Mouse (Mus musculus): ENCODE measurements around the gene Sestd1.

Sestd1 gene

GRCm38 (mm10) chr2:77232604-77233003 is 47.8 kb downstream of the Sestd1 start:
- in situ Hi-C loops (cut with MboI, MseI): no loop called here

- in situ Hi-C loops (cut with MboI, MseI): no loop called here
These were observed 59.4 kb downstream of the Sestd1 start for GRCm38 (mm10) chr2:77220960-77221359.

DNA sequence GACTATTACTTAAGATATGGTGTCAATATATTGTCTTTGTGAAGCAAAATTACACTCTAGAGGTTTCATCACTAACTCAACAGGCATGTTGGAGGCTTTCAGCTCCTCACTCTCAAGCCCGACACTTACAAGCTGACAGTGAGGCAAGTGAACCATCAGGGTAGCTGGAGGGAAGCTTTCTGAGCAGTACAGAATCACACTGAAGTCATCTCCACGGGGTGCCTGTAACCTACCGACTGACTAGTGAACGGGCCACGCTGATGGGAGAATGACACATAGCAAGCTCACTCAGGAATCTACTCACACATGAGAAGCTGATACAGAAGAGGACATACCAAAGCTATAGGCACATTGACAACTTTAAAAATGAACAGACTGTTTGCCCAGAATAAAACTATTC is 67.5 kb downstream of the Sestd1 start:
- in situ Hi-C loops (cut with MboI, MseI): no loop called here

DNA sequence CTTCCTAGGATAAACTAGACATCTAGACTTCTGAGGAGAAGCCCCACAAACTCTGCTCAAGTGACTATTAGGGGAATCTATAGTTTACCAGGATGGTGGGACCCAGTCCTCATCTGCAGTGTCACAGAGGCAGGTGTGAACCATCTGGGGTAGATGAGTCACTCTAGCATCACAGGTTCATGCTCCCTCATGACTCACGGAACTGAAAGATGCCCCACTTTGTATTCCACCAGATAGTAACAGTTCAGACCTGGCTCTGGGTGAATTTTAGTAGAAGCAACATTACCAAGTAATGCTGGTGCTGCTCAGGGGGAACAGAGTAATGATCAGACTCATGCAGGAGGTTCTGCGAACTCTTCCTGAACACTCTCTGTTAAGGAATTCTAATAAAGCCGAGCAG is 73.4 kb downstream of the Sestd1 start:
- in situ Hi-C loops (cut with MboI, MseI): no loop called here

GRCm38 (mm10) chr2:77203916-77204315 is 76.5 kb downstream of the Sestd1 start:
- in situ Hi-C loops (cut with MboI, MseI): loop anchor here (5.0 kb wide), 1 partner anchor 48 kb away; no protein-coding TSS in a partner anchor

GRCm38 (mm10) chr2:77201900-77202299 is 78.5 kb downstream of the Sestd1 start:
- in situ Hi-C loops (cut with MboI, MseI): loop anchor here (5.0 kb wide), 1 partner anchor 50 kb away; no protein-coding TSS in a partner anchor

DNA sequence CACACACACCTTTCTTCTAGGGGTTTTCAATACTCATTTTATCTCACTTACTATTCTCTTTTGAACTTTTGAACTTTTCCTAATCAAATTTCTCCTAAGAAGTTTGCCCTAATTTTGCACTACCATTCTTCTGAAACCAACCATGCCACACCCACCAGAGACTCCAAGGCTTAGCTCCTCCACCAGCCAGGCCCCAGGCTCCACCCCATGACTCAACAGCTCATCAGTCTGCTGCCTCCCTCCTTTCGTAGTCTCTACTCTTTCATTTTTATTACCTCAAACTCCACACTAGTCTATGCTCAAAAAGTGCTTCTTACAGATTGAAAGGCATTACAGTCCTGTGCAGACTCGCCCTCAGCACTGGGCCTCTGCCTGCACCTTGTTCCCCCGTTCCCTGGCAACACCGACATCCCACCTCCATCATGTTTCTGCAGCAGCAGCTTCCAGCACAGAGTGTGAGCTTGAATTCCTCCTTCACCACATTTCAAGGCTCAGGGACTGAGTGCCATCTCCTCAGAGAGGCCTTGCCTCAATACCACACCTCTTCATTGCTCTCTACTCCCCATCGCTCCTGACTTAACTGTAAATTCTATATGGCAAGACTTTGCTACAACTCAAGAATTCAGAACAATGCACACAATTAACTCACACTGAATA is 79.3 kb downstream of the Sestd1 start:
- in situ Hi-C loops (cut with MboI, MseI): loop anchor here (5.0 kb wide), 1 partner anchor 51 kb away; no protein-coding TSS in a partner anchor

DNA sequence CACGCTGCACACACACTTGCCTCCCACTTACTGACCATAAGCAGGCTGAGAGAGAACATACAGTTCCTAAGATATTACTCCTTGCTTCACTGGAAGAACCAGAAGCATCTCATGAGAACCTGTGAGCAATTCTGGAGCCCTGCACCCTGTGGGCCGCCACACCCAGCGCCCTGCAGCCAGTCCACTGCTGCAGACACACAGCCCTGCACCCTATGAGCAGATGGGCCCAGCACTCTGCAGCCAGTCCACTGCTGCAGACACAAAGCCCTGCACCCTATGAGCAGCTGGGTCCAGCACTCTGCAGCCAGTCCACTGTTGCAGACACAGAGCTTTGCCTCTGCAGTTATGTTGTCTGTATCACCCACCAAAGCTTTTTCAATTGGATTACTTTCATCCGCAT is 80.0 kb downstream of the Sestd1 start:
- in situ Hi-C loops (cut with MboI, MseI): loop anchor here (5.0 kb wide), 1 partner anchor 52 kb away; no protein-coding TSS in a partner anchor

GRCm38 (mm10) chr2:77198246-77198645 is 82.1 kb downstream of the Sestd1 start:
- in situ Hi-C loops (cut with MboI, MseI): loop anchor here (5.0 kb wide), 2 partner anchors 51 to 126 kb away; no protein-coding TSS in a partner anchor

DNA sequence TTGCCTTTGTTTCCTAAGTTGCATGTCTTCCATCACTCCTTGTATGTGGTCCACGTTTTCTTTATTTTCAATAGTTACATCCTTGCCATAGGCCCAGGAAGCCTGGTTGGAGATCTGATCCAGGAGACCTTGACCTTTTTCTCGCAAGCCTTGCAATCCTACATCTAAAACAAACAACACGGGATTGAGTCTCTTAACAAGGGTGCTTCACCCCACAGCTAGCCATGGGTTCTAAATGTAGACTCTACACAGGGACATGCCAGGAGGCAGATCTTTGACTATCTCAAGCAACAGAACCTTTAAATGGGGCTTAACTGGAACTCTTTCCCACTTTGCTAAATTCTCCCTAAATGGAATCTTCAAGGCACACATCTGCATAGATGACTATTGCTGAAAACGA is 83.6 kb downstream of the Sestd1 start:
- in situ Hi-C loops (cut with MboI, MseI): loop anchor here (5.0 kb wide), 2 partner anchors 50 to 125 kb away; no protein-coding TSS in a partner anchor

GRCm38 (mm10) chr2:77195056-77195455 is 85.3 kb downstream of the Sestd1 start:
- in situ Hi-C loops (cut with MboI, MseI): loop anchor here (5.0 kb wide), 2 partner anchors 48 to 123 kb away; no protein-coding TSS in a partner anchor

- in situ Hi-C loops (cut with MboI, MseI): no loop called here
These were observed 88.6 kb downstream of the Sestd1 start for GRCm38 (mm10) chr2:77191811-77192210.

DNA sequence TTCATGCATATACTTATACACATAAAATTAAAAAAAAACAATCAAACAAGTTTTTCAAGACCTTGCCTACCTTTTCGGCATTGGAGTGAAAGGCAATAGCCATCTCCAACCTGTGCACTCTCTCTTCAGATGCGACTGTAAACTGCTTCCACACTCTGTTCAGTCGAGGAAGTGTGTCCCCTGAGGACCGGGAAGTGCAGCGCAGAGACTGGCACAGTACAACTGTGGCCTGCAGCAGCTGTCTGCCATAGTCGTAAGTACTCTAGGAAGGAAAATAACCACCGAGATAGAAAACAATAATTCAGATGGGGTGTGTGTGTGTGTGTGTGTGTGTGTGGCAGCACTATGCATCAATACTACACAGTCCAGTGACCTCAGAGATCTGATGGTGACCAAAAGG is 89.5 kb downstream of the Sestd1 start:
- in situ Hi-C loops (cut with MboI, MseI): no loop called here

- in situ Hi-C loops (cut with MboI, MseI): no loop called here
These were observed 90.1 kb downstream of the Sestd1 start for GRCm38 (mm10) chr2:77190301-77190700.

- in situ Hi-C loops (cut with MboI, MseI): no loop called here
These were observed 90.7 kb downstream of the Sestd1 start for GRCm38 (mm10) chr2:77189671-77190070.

DNA sequence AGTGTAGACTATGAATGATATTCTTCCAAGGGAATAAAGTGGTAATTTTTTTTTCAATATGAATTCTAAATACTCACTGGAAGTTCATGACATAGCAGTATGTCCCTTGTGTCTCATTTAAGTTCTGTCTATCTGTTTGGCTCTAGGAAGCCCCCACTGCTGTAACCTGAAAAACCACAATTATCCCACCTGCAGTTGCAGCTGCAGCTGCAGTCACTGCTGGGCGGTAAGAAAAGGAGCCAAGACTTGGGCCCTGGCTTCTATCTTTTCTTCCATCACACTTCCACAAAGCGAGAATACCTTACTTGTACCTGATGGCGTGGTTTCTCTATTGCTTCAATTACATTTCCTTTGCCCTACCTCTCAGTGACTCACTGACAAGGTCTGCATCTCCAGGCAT is 92.9 kb downstream of the Sestd1 start:
- in situ Hi-C loops (cut with MboI, MseI): no loop called here

DNA sequence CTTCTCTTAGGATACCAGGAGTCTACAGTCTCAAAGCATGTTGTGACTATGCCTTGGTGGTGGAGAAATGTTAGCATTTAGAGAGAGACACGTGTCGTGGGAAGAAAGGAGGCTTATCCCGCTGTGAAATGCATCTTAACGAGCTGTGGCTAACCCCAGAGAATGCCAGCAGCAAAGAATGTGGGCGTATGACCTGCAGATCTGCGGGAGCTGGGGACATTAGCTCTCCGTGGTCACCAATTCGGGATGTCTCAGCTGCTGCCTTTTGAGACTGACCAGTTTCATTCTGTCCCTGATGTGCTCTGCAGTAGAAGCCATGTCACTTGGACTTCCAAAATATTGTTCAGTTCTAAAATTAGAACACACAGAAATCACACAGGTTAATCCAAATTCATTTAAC is 93.5 kb downstream of the Sestd1 start:
- in situ Hi-C loops (cut with MboI, MseI): no loop called here

DNA sequence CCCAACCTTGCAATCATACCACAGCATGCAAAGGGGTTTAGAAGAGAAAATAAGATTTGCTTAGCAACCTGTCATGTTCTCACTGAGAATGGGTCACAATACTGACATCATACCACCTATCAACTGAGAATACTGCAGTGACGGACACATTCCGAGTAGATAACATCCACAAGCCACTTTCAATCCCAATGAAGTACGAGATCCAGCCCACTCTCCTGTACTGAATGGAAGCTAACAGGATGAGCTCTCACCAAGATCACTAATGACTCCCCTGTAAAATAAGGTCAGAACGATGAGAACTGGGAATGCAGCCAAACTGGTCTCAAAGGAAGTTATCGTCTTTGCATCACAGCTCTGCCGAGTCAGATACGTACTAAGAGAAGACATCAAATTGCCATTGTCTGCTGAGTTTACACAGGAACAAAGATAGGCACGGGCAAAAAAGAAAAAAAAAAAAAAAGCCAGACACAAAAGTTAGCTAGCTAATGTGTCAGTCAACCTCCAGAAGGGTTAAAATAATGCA is 96.3 kb downstream of the Sestd1 start:
- in situ Hi-C loops (cut with MboI, MseI): no loop called here

- in situ Hi-C loops (cut with MboI, MseI): no loop called here
These were observed 96.7 kb downstream of the Sestd1 start for GRCm38 (mm10) chr2:77183646-77184045.

- in situ Hi-C loops (cut with MboI, MseI): no loop called here
These were observed 97.4 kb downstream of the Sestd1 start for GRCm38 (mm10) chr2:77182996-77183380.

DNA sequence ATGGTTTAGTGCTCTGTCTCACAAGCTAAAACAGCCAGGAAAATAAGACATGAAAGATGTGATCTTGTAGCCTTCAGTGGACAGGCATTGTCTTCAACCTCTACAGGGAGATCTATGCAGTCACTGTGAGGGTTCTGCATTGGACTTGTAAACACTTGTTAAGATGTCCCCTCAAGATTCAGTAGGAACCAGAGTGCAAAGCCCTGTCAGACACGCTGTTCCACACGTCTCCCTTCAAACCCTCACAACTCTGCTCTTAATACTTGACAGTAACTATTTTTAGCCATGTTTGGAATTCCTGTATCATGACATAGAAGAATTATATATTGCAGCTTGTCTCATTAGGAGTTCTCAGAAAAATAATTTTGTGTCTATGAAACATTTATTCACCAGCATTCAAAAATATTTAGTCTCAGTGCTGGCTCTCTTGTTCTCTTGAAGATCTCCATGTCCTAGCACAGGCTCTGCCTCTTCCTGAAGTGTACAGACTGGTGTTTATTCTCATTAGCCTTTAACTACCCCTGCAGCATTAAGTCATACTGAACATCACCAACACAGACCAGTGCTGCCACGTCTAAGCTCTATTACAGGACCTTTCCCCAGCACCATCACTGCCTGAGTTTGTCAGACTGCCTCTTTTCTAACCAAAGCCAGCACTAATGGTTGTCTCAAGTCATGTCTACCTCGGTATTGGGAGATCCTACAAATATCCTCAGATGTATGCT is 98.0 kb downstream of the Sestd1 start:
- in situ Hi-C loops (cut with MboI, MseI): no loop called here

DNA sequence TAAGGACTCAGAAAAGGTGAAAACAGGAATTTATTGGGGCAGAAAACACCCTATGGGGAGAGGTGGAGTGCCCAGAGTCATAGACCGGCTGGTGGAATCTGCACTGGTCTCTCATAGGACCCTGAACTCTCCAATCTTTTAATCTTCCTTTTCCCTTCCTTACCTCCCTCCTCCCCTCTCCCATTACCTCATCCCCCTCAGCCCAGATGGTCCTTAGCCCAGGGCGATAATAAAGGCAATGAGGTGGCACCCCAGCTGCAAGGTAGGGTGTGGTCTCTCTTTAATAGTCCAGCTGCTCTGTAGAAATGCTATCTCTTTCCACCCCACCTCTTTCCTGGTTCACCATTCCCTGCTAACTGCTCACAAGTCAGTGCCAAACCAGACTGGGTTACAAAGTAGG is 102.9 kb downstream of the Sestd1 start:
- in situ Hi-C loops (cut with MboI, MseI): loop anchor here (5.0 kb wide), 1 partner anchor 65 kb away; no protein-coding TSS in a partner anchor

Data from T-helper 1 cell (primary cell).